Mouse (Mus musculus) cortical plate, adult 2 months (tissue): ENCODE data around the gene Fam129a.

Experiments
- CTCF ChIP-seq: fragments of 200-500 bp; IDR thresholded peaks from 2 replicates; pipeline ENCODE4 v1.5.1; 2011; ENCODE audit warnings: mild to moderate bottlenecking, control low read depth, low read length; ENCODE audit not compliant: insufficient read depth; ENCODE audit errors: extremely low read depth
- POLR2A ChIP-seq: fragments of 200-500 bp; IDR thresholded peaks from 2 replicates; pipeline ENCODE4 v1.6.1; 2011; ENCODE audit warnings: mild to moderate bottlenecking, low read length, control low read depth; ENCODE audit not compliant: insufficient read depth; ENCODE audit errors: extremely low read depth

GRCm38 (mm10) chr1:151563893-151564292 is 7.1 kb upstream of the Fam129a start:
- TF ChIP-seq POLR2A: no peak
- TF ChIP-seq CTCF: no peak
